Mouse (Mus musculus) embryonic facial prominence, embryonic 15.5 days (tissue): ENCODE results near the gene Olfr846. TPM values are rescaled to one million over a fixed set of nuclear protein-coding genes. Genes with fewer than 3 reads are reported as not detected.

Experiments used
- ATAC-seq: fragments of 200-750 bp; cut with Nextera tagmentation; 2 replicates; pipeline ENCODE4 v1.8.0; 2017; ENCODE audit warnings: low read depth, moderate TSS enrichment; ENCODE audit not compliant: insufficient number of reproducible peaks, low FRiP score, low TSS enrichment
- H3K27ac ChIP-seq: fragments of 300-500 bp; sonication (generic); replicated peaks from 2 replicates; pipeline ENCODE4 v1.5.1; 2015; ENCODE audit warnings: mild to moderate bottlenecking, inconsistent platforms
- H3K27me3 ChIP-seq: fragments of 300-500 bp; sonication (generic); 2 replicates; pipeline ENCODE4 v1.6.1; 2015; ENCODE audit warnings: inconsistent platforms
- H3K36me3 ChIP-seq: fragments of 300-500 bp; sonication (generic); 2 replicates; pipeline ENCODE4 v1.6.1; 2015; ENCODE audit warnings: mild to moderate bottlenecking, inconsistent platforms
- H3K4me1 ChIP-seq: fragments of 300-500 bp; sonication (generic); 2 replicates; pipeline ENCODE4 v1.6.1; 2015; ENCODE audit warnings: inconsistent platforms
- H3K4me2 ChIP-seq: fragments of 300-500 bp; sonication (generic); replicated peaks from 2 replicates; pipeline ENCODE4 v1.6.1; 2015; ENCODE audit warnings: mild to moderate bottlenecking, inconsistent platforms
- H3K4me3 ChIP-seq: fragments of 300-500 bp; sonication (generic); replicated peaks from 2 replicates; pipeline ENCODE4 v1.5.1; 2015; ENCODE audit warnings: mild to moderate bottlenecking, inconsistent platforms
- H3K9ac ChIP-seq: fragments of 300-500 bp; sonication (generic); 2 replicates; pipeline ENCODE4 v1.6.1; 2015; ENCODE audit warnings: inconsistent platforms
- H3K9me3 ChIP-seq: fragments of 300-500 bp; sonication (generic); replicated peaks from 2 replicates; pipeline ENCODE4 v1.6.1; 2016; ENCODE audit warnings: inconsistent platforms
- whole genome bisulfite sequencing: fragments of 180-500 bp; shearing (Covaris S2); methylation state at CpG from one replicate; pipeline ENCODE4 v1.1.7; 2015; 5-methylcytosine and 5-hydroxymethylcytosine counted together
- polyA plus RNA-seq: library from polyadenylated mRNA; unstranded; fragments of >200 nt; fragmentation: Nextera tagmentation; extraction: Ambion mirVana; gene quantifications from 2 replicates; pipeline ENCODE4 v1.2.1, GENCODE M21; 2015

The Olfr846 gene
- not detected in 2 replicates for polyA plus RNA-seq

DNA sequence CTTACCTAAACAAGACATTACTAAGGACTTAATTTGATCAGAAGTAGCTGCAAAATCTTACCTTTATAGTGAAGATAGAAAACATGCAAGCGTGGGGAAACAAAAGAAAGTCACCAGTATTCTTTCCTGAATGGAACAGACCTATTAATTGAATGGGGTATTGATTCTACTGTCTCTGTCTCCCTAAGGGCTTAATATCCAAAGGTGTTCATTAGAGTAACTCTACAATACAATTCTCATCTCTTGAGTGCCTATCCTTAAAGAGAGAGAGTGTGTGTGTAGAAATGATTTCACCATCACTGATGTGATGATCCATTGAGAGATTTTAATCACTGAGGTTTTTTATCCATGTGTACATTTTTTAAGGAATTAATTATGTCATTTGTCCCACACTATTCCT, at the start of gene Olfr846:
Gene Olfr846 (minus strand): TSS at position 101 of the 400 bp plus-strand sequence.
- 0 out of 2 replicates have a peak, but pooled peaks cover 3% of the 10 kb centered on the region for H3K9me3 ChIP-seq
- ATAC-seq, result no peak
- WGBS, result 50% methylated on average over 1 of the region's 1 CpGs

DNA sequence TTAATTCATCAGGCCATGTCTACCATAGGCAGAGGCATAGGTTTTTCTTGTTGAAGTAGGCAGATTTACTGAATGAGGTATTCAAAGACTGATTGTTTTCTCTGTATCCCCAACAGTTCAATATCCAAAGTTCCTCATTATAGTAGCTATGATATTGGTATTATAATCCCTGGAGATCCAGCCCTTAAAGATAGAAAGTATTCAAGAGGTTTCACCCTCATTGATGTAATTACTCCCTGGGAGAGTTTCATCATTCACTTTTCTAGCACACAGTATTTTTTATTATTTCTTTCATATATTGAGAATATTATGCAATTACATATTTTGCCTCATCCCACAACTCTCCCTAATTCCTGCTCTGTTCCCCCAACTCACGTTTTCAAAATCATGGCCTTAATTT, 14.8 kb upstream of the Olfr846 start, which contains the start of gene Olfr847:
Gene Olfr847 (minus strand): TSS at position 101 of the 400 bp plus-strand sequence.
- no peak within 1 kb of the TSS for H3K4me2 ChIP-seq
- no peak within 1 kb of the TSS for H3K4me3 ChIP-seq
- no peaks in the 10 kb centered on the region for H3K36me3 ChIP-seq
- no peaks in the 10 kb centered on the region for H3K4me1 ChIP-seq
- H3K9me3 ChIP-seq, result no peaks in the 10 kb centered on the region
- ATAC-seq, result no peak
- H3K27me3 ChIP-seq, result no peaks in the 10 kb centered on the region
- 50% methylated on average over 1 of the region's 1 CpGs for WGBS
- no peak within 1 kb of the TSS for H3K27ac ChIP-seq
- H3K9ac ChIP-seq, result no peak within 1 kb of the TSS

More for the DNA sequence above, at the start of gene Olfr846:
- no peaks in the 10 kb centered on the region for H3K36me3 ChIP-seq
- no peak within 1 kb of the TSS for H3K4me3 ChIP-seq
- H3K9ac ChIP-seq, result no peak within 1 kb of the TSS
- no peak within 1 kb of the TSS for H3K4me2 ChIP-seq
- H3K27me3 ChIP-seq, result no peaks in the 10 kb centered on the region
- no peak within 1 kb of the TSS for H3K27ac ChIP-seq
- H3K4me1 ChIP-seq, result no peaks in the 10 kb centered on the region

DNA sequence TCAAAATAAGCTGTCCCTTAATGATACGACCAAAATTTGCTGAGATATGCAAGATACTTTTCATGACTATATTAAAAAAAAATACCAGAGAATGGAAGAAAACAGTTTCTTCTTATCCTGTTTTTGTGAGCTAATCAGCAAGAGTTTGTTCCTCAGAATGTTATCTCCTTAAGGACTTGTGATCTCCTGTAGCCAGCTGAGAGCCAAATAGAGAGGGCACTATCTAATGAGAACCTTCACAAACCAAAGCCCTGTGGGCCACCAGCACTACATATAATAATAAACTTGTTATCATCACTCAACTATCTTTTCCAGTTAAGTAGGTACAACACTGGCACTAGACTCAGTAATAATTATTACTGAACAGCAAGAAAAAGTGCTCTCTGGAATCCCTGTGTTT, 27.6 kb downstream of the Olfr846 start, which contains the start of gene Olfr845:
Gene Olfr845 (plus strand): TSS at position 301 of the 400 bp plus-strand sequence.
- H3K9ac ChIP-seq, result no peak within 1 kb of the TSS
- WGBS, result 57% methylated on average over 1 of the region's 1 CpGs

DNA sequence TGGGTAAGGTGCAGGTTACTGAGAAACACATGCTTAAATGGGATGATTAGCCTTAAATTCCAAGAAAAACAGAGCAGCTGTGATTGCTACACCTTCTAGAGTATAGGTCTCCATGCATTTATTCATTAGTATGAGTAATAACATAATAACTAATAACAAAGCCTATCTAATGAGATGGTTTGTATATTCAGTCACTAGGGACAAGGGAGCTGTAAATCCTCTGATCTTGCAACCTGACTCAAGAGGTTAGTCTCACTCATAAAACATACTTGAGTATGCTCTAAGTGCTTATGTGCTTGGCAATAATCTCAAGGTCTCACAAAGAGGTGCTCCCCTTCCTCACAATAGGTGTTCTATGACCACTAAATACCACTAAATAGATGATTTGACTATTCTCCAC, 47.8 kb downstream of the Olfr846 start, which contains the start of gene Olfr844:
Gene Olfr844 (plus strand): TSS at position 301 of the 400 bp plus-strand sequence.
- no peak for ATAC-seq
- Histone ChIP-seq H3K9ac (no peak within 1 kb of the TSS), H3K9me3 (no peaks in the 10 kb centered on the region), H3K4me1 (no peaks in the 10 kb centered on the region), H3K36me3 (no peaks in the 10 kb centered on the region), H3K4me2 (no peak within 1 kb of the TSS), H3K27ac (no peak within 1 kb of the TSS), H3K27me3 (no peaks in the 10 kb centered on the region), H3K4me3 (no peak within 1 kb of the TSS)

More for the DNA sequence above, 27.6 kb downstream of the Olfr846 start, which contains the start of gene Olfr845:
- no peaks in the 10 kb centered on the region for H3K4me1 ChIP-seq
- H3K4me2 ChIP-seq, result no peak within 1 kb of the TSS
- no peak within 1 kb of the TSS for H3K27ac ChIP-seq
- no peaks in the 10 kb centered on the region for H3K27me3 ChIP-seq
- no peak for ATAC-seq
- H3K36me3 ChIP-seq, result no peaks in the 10 kb centered on the region
- no peaks in the 10 kb centered on the region for H3K9me3 ChIP-seq
- no peak within 1 kb of the TSS for H3K4me3 ChIP-seq

Other genes with a start within 250 kb of the Olfr846 start
- not detected in 2 replicates for gene Olfr836, start 243.6 kb downstream of the Olfr846 start, polyA plus RNA-seq
- gene Olfr837, start 227.7 kb downstream of the Olfr846 start, polyA plus RNA-seq, result not detected in 2 replicates
- 0.03 TPM in 1 of 2 replicates, not detected in the other for gene Olfr839-ps1, start 186.7 kb downstream of the Olfr846 start, polyA plus RNA-seq
- gene Olfr843, start 112.0 kb downstream of the Olfr846 start, polyA plus RNA-seq, result not detected in 2 replicates
- gene Olfr844, start 47.7 kb downstream of the Olfr846 start, polyA plus RNA-seq, result 0.09 TPM in 1 of 2 replicates, not detected in the other
- not detected in 2 replicates for gene Olfr845, start 27.5 kb downstream of the Olfr846 start, polyA plus RNA-seq
- gene Olfr847, start 14.7 kb upstream of the Olfr846 start, polyA plus RNA-seq, result 0.23 TPM in 1 of 2 replicates, not detected in the other
- not detected in 2 replicates for gene Olfr849, start 76.3 kb upstream of the Olfr846 start, polyA plus RNA-seq
- not detected in 2 replicates for gene Olfr850, start 114.2 kb upstream of the Olfr846 start, polyA plus RNA-seq
- not detected in 2 replicates for gene Olfr851, start 129.3 kb upstream of the Olfr846 start, polyA plus RNA-seq
- gene Olfr853, start 177.1 kb upstream of the Olfr846 start, polyA plus RNA-seq, result not detected in 2 replicates
- not detected in 2 replicates for gene Olfr854, start 203.4 kb upstream of the Olfr846 start, polyA plus RNA-seq
- 0.11 TPM in 1 of 2 replicates, not detected in the other for gene Olfr855, start 218.6 kb upstream of the Olfr846 start, polyA plus RNA-seq